Mouse (Mus musculus) C2C12 (cell line): ENCODE measurements at regions not wholly inside any gene's neighbourhood (a gene's known extent, or its start where the extent isn't known, plus 50 kb on each side); places are given as distances from the start of the nearest gene placed in this dataset.
A peak's percentile ranks its signal among the peaks of the same experiment; 100 is the strongest.

Experiments
- CTCF ChIP-seq: IDR thresholded peaks from one replicate; pipeline ENCODE4 v1.5.1; 2011; ENCODE audit not compliant: control insufficient read depth, insufficient read depth, insufficient read length
- MAX ChIP-seq: IDR thresholded peaks from one replicate; pipeline ENCODE4 v1.6.1; 2011; ENCODE audit warnings: mild to moderate bottlenecking, control low read depth
- MYOD1 ChIP-seq: IDR thresholded peaks from one replicate; pipeline ENCODE4 v1.6.1; 2011; ENCODE audit warnings: low read depth; ENCODE audit not compliant: control insufficient read depth, insufficient read length
- MYOG ChIP-seq: IDR thresholded peaks from one replicate; pipeline ENCODE4 v1.6.1; 2011; ENCODE audit not compliant: control insufficient read depth, insufficient read length; ENCODE audit errors: extremely low read depth

- no peak for TF ChIP-seq CTCF
- no peak for TF ChIP-seq MYOD1
- TF ChIP-seq MAX = peak; percentile 60
- TF ChIP-seq MYOG = no peak
Measured at GRCm38 (mm10) chr4:28424341-28424740, 388.6 kb upstream of the Epha7 start.
